Mouse (Mus musculus): Measurements from ENCODE around the gene Fgfr2. TPM values are rescaled to one million over a fixed set of nuclear protein-coding genes. Genes with fewer than 3 reads are reported as not detected.
"Not testable (repeated sequence)": the region's sequence is repeated elsewhere in the genome, so short reads cannot be mapped to it uniquely, and the experiment has no call there.

Fgfr2 gene
- polyA plus RNA-seq, 1 experiment = 0.17 TPM

DNA sequence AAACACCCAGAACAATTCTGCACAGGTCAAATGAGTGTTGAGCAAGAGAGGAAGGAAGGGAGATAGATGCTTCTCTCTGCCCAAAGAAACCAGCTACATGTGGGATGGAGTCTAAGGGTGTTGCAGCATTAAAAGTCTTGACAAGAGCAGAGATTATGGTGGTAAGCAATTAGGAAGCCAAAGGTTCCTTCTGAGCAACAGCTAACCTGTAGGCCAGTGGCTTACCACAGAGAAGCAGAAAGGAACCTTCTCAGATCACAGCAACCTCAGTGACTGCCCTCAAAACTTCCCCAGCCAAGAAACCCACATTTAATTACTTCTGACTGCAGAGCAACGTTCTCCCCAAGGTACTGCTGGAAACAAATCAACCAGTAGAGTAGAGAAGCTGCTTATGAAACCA is 2621.7 kb downstream of the Fgfr2 start:
- Histone ChIP-seq H3K27me3 (ENCODE audit: control insufficient read depth, insufficient read depth, insufficient read length) (no peaks in the 10 kb centered on the region), H3K4me2 (ENCODE audit: low read depth) (no peak overlapping the region), H3K79me2 (ENCODE audit: control insufficient read depth, insufficient read depth) (no peaks in the 10 kb centered on the region), H3K4me3 (no peak overlapping the region), H3ac (ENCODE audit: control insufficient read depth, insufficient read length) (no peak overlapping the region), H3K36me3 (ENCODE audit: control insufficient read depth, insufficient read depth) (peaks cover 48% of the 10 kb centered on the region)
- TF ChIP-seq MYOG (IDR thresholded peaks at IDR 0.05; ENCODE audit: control insufficient read depth in 1 of 3, insufficient read depth in 1 of 3, insufficient read length in 2 of 3, low read depth in 2 of 3) (no peak), MYOD1 (IDR thresholded peaks at IDR 0.05; ENCODE audit: control insufficient read depth in 1 of 3, insufficient read length in 2 of 3, low read depth in 2 of 3) (no peak), CEBPB (IDR thresholded peaks at IDR 0.05; ENCODE audit: insufficient read depth, poor library complexity, severe bottlenecking) (no peak), TCF12 (IDR thresholded peaks at IDR 0.05; ENCODE audit: insufficient read depth, poor library complexity, severe bottlenecking) (no peak), POLR2A (IDR thresholded peaks at IDR 0.05; ENCODE audit: insufficient read length, low read depth) (no peak)

DNA sequence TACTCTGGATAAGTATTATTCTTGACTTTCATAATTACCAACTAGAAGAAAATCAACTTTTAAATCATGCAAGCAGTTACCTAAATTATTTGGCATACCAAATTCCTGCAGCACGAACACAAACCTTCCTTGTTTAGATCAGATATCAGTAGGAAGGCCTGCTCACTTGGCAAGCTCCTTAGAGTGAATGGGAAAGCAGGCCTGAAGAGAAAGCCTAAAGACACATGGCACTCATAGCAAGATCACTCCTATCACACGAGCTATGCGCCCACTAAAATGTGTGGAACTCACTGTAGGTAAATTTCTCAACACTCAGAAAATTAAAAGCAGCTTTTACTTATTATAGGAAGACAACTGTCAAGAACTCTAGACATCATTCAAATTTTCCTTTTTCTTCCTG is 2629.8 kb downstream of the Fgfr2 start:
- Histone ChIP-seq H3K36me3 (ENCODE audit: control insufficient read depth, insufficient read depth) (peaks cover 11% of the 10 kb centered on the region), H3K27me3 (ENCODE audit: control insufficient read depth, insufficient read depth, insufficient read length) (no peaks in the 10 kb centered on the region), H3ac (ENCODE audit: control insufficient read depth, insufficient read length) (no peak overlapping the region), H3K4me2 (ENCODE audit: low read depth) (no peak overlapping the region), H3K4me3 (no peak overlapping the region), H3K79me2 (ENCODE audit: control insufficient read depth, insufficient read depth) (peaks cover 2% of the 10 kb centered on the region)
- TF ChIP-seq POLR2AphosphoS2 (IDR thresholded peaks at IDR 0.05; ENCODE audit: insufficient read length, low read depth) (no peak), MYOG (IDR thresholded peaks at IDR 0.05; ENCODE audit: control insufficient read depth in 1 of 3, insufficient read depth in 1 of 3, insufficient read length in 2 of 3, low read depth in 2 of 3) (no peak), CEBPB (IDR thresholded peaks at IDR 0.05; ENCODE audit: insufficient read depth, poor library complexity, severe bottlenecking) (no peak), TCF12 (IDR thresholded peaks at IDR 0.05; ENCODE audit: insufficient read depth, poor library complexity, severe bottlenecking) (no peak), MYOD1 (IDR thresholded peaks at IDR 0.05; ENCODE audit: control insufficient read depth in 1 of 3, insufficient read length in 2 of 3, low read depth in 2 of 3) (no peak), POLR2A (IDR thresholded peaks at IDR 0.05; ENCODE audit: insufficient read length, low read depth) (no peak), E2F4 (IDR thresholded peaks at IDR 0.05; ENCODE audit: insufficient read depth) (no peak), REST (IDR thresholded peaks at IDR 0.05; ENCODE audit: insufficient read depth, insufficient read length) (no peak), TCF3 (IDR thresholded peaks at IDR 0.05; ENCODE audit: insufficient read length, low read depth) (no peak), MAX (IDR thresholded peaks at IDR 0.05; ENCODE audit: low read depth) (no peak), USF1 (IDR thresholded peaks at IDR 0.05; ENCODE audit: low read depth) (no peak), SRF (IDR thresholded peaks at IDR 0.05; ENCODE audit: control insufficient read depth, insufficient read length, low read depth) (no peak)

DNA sequence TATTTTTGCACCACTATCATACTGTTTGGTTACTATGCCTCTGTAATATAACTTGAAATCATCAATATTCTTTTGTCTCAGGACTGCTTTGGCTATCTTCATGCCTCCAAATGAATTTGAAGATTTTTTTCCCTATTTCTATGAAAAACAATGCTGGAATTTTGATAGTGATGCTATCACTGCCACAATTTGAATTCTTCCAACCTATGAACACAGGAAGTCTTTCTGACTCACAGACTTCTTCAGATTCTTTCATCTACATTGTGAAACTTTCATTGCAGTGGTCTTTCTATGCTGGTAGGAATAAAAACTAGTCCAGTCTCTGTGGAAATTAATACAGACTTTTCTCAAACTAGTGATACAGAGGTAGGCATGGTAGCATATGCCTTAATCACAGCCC is 2631.1 kb downstream of the Fgfr2 start:
- no peak overlapping the region for H3ac ChIP-seq (ENCODE audit: control insufficient read depth, insufficient read length)
- H3K4me2 ChIP-seq (ENCODE audit: low read depth) = no peak overlapping the region
- H3K4me3 ChIP-seq = no peak overlapping the region
- peaks cover 2% of the 10 kb centered on the region for H3K79me2 ChIP-seq (ENCODE audit: control insufficient read depth, insufficient read depth)
- H3K36me3 ChIP-seq (ENCODE audit: control insufficient read depth, insufficient read depth) = peaks cover 11% of the 10 kb centered on the region
- no peaks in the 10 kb centered on the region for H3K27me3 ChIP-seq (ENCODE audit: control insufficient read depth, insufficient read depth, insufficient read length)
- TF ChIP-seq POLR2AphosphoS2 (IDR thresholded peaks at IDR 0.05; ENCODE audit: insufficient read length, low read depth) (no peak), TCF12 (IDR thresholded peaks at IDR 0.05; ENCODE audit: insufficient read depth, poor library complexity, severe bottlenecking) (no peak), MYOD1 (IDR thresholded peaks at IDR 0.05; ENCODE audit: control insufficient read depth in 1 of 3, insufficient read length in 2 of 3, low read depth in 2 of 3) (no peak), TCF3 (IDR thresholded peaks at IDR 0.05; ENCODE audit: insufficient read length, low read depth) (no peak), MYOG (IDR thresholded peaks at IDR 0.05; ENCODE audit: control insufficient read depth in 1 of 3, insufficient read depth in 1 of 3, insufficient read length in 2 of 3, low read depth in 2 of 3) (no peak), REST (IDR thresholded peaks at IDR 0.05; ENCODE audit: insufficient read depth, insufficient read length) (no peak), POLR2A (IDR thresholded peaks at IDR 0.05; ENCODE audit: insufficient read length, low read depth) (no peak), CEBPB (IDR thresholded peaks at IDR 0.05; ENCODE audit: insufficient read depth, poor library complexity, severe bottlenecking) (no peak), E2F4 (IDR thresholded peaks at IDR 0.05; ENCODE audit: insufficient read depth) (no peak), USF1 (IDR thresholded peaks at IDR 0.05; ENCODE audit: low read depth) (no peak), SRF (IDR thresholded peaks at IDR 0.05; ENCODE audit: control insufficient read depth, insufficient read length, low read depth) (no peak), MAX (IDR thresholded peaks at IDR 0.05; ENCODE audit: low read depth) (no peak)

DNA sequence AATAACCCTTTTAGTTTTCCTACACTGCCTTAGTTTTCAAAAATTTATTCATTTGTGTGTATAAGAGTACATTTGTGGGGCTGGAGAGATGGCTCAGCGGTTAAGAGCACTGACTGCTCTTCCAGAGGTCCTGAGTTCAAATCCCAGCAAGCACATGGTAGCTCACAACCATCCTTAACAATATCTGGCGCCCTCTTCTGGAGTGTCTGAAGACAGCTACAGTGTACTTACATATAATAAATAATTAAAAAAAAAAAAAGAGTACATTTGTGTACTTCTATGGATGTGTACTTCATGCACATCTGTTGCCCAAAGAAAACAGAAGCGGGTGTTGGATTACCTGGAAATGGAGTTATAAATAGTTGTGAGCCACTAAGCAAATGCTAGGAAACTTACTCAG is 2644.1 kb downstream of the Fgfr2 start:
- H3K4me3 ChIP-seq; H3K27me3 ChIP-seq (ENCODE audit: control insufficient read depth, insufficient read depth, insufficient read length); H3K79me2 ChIP-seq (ENCODE audit: control insufficient read depth, insufficient read depth); H3K4me2 ChIP-seq (ENCODE audit: low read depth); H3K36me3 ChIP-seq (ENCODE audit: control insufficient read depth, insufficient read depth); H3ac ChIP-seq (ENCODE audit: control insufficient read depth, insufficient read length): not testable (repeated sequence)

DNA sequence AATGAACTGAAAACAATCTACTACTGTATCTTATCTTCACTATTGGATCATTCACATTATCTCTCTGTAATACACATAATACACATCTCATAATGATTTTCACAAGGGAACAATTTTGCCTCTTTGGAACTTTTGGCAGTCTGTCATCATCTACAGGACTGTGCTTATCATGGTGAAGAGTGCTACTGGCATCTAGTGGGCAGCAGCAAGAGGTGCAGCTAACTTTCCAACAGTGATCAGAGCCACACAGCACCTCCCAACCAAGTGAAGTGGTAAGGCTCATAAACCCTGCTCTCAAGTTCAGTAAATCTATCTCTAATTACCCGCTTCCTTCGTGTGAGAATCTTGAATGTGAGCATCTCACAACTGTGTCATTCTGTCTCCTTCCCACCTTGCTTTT is 2647.2 kb downstream of the Fgfr2 start:
- TF ChIP-seq POLR2A (IDR thresholded peaks at IDR 0.05; ENCODE audit: insufficient read length, low read depth) = no peak
- H3K36me3 ChIP-seq (ENCODE audit: control insufficient read depth, insufficient read depth) = peaks cover 9% of the 10 kb centered on the region

DNA sequence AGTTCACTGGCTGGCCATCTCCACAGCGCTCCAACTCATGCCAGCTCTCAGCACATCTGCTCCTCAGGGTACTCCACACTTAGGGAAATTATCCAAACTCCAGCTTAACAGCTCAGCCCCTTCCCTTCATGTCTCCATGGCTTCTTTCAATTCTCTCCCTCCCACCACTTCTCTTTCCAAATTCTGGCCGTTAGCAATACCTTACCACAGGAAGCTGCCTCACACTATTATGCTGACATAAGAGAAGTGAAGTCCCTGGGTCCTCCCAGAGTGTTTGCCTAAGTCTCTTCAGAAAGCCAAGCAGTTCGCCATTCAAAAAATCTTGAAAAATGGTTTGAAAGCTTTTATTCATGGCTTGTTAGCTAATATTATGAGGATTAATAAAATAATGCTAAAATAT is 2649.3 kb downstream of the Fgfr2 start:
- TF ChIP-seq TCF12 (IDR thresholded peaks at IDR 0.05; ENCODE audit: insufficient read depth, poor library complexity, severe bottlenecking) (no peak), TCF3 (IDR thresholded peaks at IDR 0.05; ENCODE audit: insufficient read length, low read depth) (no peak), CEBPB (IDR thresholded peaks at IDR 0.05; ENCODE audit: insufficient read depth, poor library complexity, severe bottlenecking) (no peak), E2F4 (IDR thresholded peaks at IDR 0.05; ENCODE audit: insufficient read depth) (no peak), SRF (IDR thresholded peaks at IDR 0.05; ENCODE audit: control insufficient read depth, insufficient read length, low read depth) (no peak), POLR2AphosphoS2 (IDR thresholded peaks at IDR 0.05; ENCODE audit: insufficient read length, low read depth) (no peak), REST (IDR thresholded peaks at IDR 0.05; ENCODE audit: insufficient read depth, insufficient read length) (no peak), MYOG (IDR thresholded peaks at IDR 0.05; ENCODE audit: control insufficient read depth in 1 of 3, insufficient read depth in 1 of 3, insufficient read length in 2 of 3, low read depth in 2 of 3) (no peak), MYOD1 (IDR thresholded peaks at IDR 0.05; ENCODE audit: control insufficient read depth in 1 of 3, insufficient read length in 2 of 3, low read depth in 2 of 3) (no peak), MAX (IDR thresholded peaks at IDR 0.05; ENCODE audit: low read depth) (no peak), USF1 (IDR thresholded peaks at IDR 0.05; ENCODE audit: low read depth) (no peak), POLR2A (IDR thresholded peaks at IDR 0.05; ENCODE audit: insufficient read length, low read depth) (no peak)
- Histone ChIP-seq H3K79me2 (ENCODE audit: control insufficient read depth, insufficient read depth) (no peaks in the 10 kb centered on the region), H3K36me3 (ENCODE audit: control insufficient read depth, insufficient read depth) (peaks cover 9% of the 10 kb centered on the region), H3K27me3 (ENCODE audit: control insufficient read depth, insufficient read depth, insufficient read length) (no peaks in the 10 kb centered on the region), H3ac (ENCODE audit: control insufficient read depth, insufficient read length) (no peak overlapping the region), H3K4me3 (no peak overlapping the region), H3K4me2 (ENCODE audit: low read depth) (no peak overlapping the region)

More for the DNA sequence above, 2647.2 kb downstream of the Fgfr2 start:
- Histone ChIP-seq H3ac (ENCODE audit: control insufficient read depth, insufficient read length) (no peak overlapping the region), H3K27me3 (ENCODE audit: control insufficient read depth, insufficient read depth, insufficient read length) (no peaks in the 10 kb centered on the region), H3K4me2 (ENCODE audit: low read depth) (no peak overlapping the region), H3K4me3 (no peak overlapping the region), H3K79me2 (ENCODE audit: control insufficient read depth, insufficient read depth) (no peaks in the 10 kb centered on the region)
